Mouse (Mus musculus) spleen, adult 2 months (tissue): ENCODE results near the gene Tbc1d1.

Experiments
- CTCF ChIP-seq: fragments of 200-500 bp; IDR thresholded peaks from 2 replicates; pipeline ENCODE4 v1.5.1; 2011; ENCODE audit warnings: mild to moderate bottlenecking, inconsistent platforms; ENCODE audit not compliant: insufficient read depth, insufficient read length, insufficient replicate concordance; ENCODE audit errors: extremely low read depth
- POLR2A ChIP-seq: fragments of 200-500 bp; IDR thresholded peaks from 2 replicates; pipeline ENCODE4 v1.6.1; 2011; ENCODE audit warnings: low read depth, low read length, inconsistent platforms

- TF ChIP-seq CTCF (no peak), POLR2A (no peak)
These were observed 217.6 kb downstream of the Tbc1d1 start for GRCm38 (mm10) chr5:64373695-64374094.
